Mouse (Mus musculus) embryonic facial prominence, embryonic 11.5 days (tissue): ENCODE measurements around the gene Cpa2. TPM values are rescaled to one million over a fixed set of nuclear protein-coding genes. Genes with fewer than 3 reads are reported as not detected.

Experiments
- ATAC-seq: fragments of 200-750 bp; cut with Nextera tagmentation; replicated peaks from 2 replicates; pipeline ENCODE4 v1.8.0; 2017; ENCODE audit warnings: low read depth; ENCODE audit not compliant: insufficient number of reproducible peaks, low FRiP score, low TSS enrichment
- DNase-seq: peaks from one replicate; pipeline ENCODE4 v3.0.0-alpha.2; 2015; ENCODE audit warnings: low spot score
- H3K27ac ChIP-seq: fragments of 300-500 bp; sonication (generic); replicated peaks from 2 replicates; pipeline ENCODE4 v1.5.1; 2014; ENCODE audit warnings: mild to moderate bottlenecking, low read depth, low read length, control low read depth
- H3K27me3 ChIP-seq: fragments of 300-500 bp; sonication (generic); 2 replicates; pipeline ENCODE4 v1.6.1; 2014; ENCODE audit warnings: mild to moderate bottlenecking, low read length, moderate library complexity, mixed read lengths; ENCODE audit not compliant: control insufficient read depth, insufficient read depth
- H3K36me3 ChIP-seq: fragments of 300-500 bp; sonication (generic); replicated peaks from 2 replicates; pipeline ENCODE4 v1.6.1; 2014; ENCODE audit warnings: low read depth, mild to moderate bottlenecking, low read length, moderate library complexity, mixed read lengths; ENCODE audit not compliant: control insufficient read depth, insufficient read depth
- H3K4me1 ChIP-seq: fragments of 300-500 bp; sonication (generic); 2 replicates; pipeline ENCODE4 v1.6.1; 2014; ENCODE audit warnings: low read length, mixed read lengths; ENCODE audit not compliant: control insufficient read depth, insufficient read depth
- H3K4me2 ChIP-seq: fragments of 300-500 bp; sonication (generic); 2 replicates; pipeline ENCODE4 v1.6.1; 2014; ENCODE audit warnings: low read depth, mild to moderate bottlenecking, control low read depth, low read length, moderate library complexity
- H3K4me3 ChIP-seq: fragments of 300-500 bp; sonication (generic); 2 replicates; pipeline ENCODE4 v1.5.1; 2014; ENCODE audit warnings: low read depth, low read length, control low read depth
- H3K9ac ChIP-seq: fragments of 300-500 bp; sonication (generic); replicated peaks from 2 replicates; pipeline ENCODE4 v1.6.1; 2014; ENCODE audit warnings: mild to moderate bottlenecking, control low read depth, low read length
- H3K9me3 ChIP-seq: fragments of 300-500 bp; sonication (generic); replicated peaks from 2 replicates; pipeline ENCODE4 v1.6.1; 2016; ENCODE audit warnings: mild to moderate bottlenecking, low read length, inconsistent platforms, mixed read lengths; ENCODE audit not compliant: control insufficient read depth
- WGBS: fragments of 180-500 bp; shearing (Covaris S2); extraction: QIAGEN DNeasy Blood & Tissue Kit; methylation state at CpG from one replicate; pipeline ENCODE4 v1.1.7; 2014; 5-methylcytosine and 5-hydroxymethylcytosine counted together
- polyA plus RNA-seq: library from polyadenylated mRNA; unstranded; fragments of >200 nt; fragmentation: Nextera tagmentation; extraction: Ambion mirVana; gene quantifications from 2 replicates; pipeline ENCODE4 v1.2.1, GENCODE M21; 2014

Cpa2 gene
- polyA plus RNA-seq, 1 experiment from 2014 or later, result 9.1 TPM

GRCm38 (mm10) chr6:30556080-30556479, 14.7 kb downstream of the Cpa2 start:
- no peak overlapping the region for H3K4me3 ChIP-seq
- no peak overlapping the region for H3K4me2 ChIP-seq
- no peaks in the 10 kb centered on the region for H3K36me3 ChIP-seq
- no peak overlapping the region for H3K9ac ChIP-seq
- no peaks in the 10 kb centered on the region for H3K27me3 ChIP-seq
- no peak for DNase-seq
- WGBS, result 13% methylated on average over 4 of the region's 9 CpGs
- no peaks in the 10 kb centered on the region for H3K9me3 ChIP-seq
- H3K4me1 ChIP-seq, result no peaks in the 10 kb centered on the region
- no peak overlapping the region for H3K27ac ChIP-seq
- ATAC-seq, result no peak

GRCm38 (mm10) chr6:30559726-30560125, 18.3 kb downstream of the Cpa2 start:
- no peak overlapping the region for H3K4me2 ChIP-seq
- 56% methylated on average over 1 of the region's 1 CpGs for WGBS
- H3K27ac ChIP-seq, result no peak overlapping the region
- no peaks in the 10 kb centered on the region for H3K4me1 ChIP-seq
- H3K27me3 ChIP-seq, result no peaks in the 10 kb centered on the region
- no peak overlapping the region for H3K4me3 ChIP-seq
- H3K36me3 ChIP-seq, result no peaks in the 10 kb centered on the region
- H3K9ac ChIP-seq, result no peak overlapping the region
- H3K9me3 ChIP-seq, result no peaks in the 10 kb centered on the region
- DNase-seq (no peak), ATAC-seq (no peak)

GRCm38 (mm10) chr6:30562132-30562531, 20.8 kb downstream of the Cpa2 start:
- 77% methylated on average over 4 of the region's 4 CpGs for WGBS
- no peak overlapping the region for H3K9ac ChIP-seq
- H3K27me3 ChIP-seq, result no peaks in the 10 kb centered on the region
- no peaks in the 10 kb centered on the region for H3K9me3 ChIP-seq
- no peak for ATAC-seq
- no peak for DNase-seq
- H3K4me3 ChIP-seq, result no peak overlapping the region
- no peaks in the 10 kb centered on the region for H3K36me3 ChIP-seq
- no peak overlapping the region for H3K4me2 ChIP-seq
- H3K4me1 ChIP-seq, result no peaks in the 10 kb centered on the region
- no peak overlapping the region for H3K27ac ChIP-seq

- Histone ChIP-seq H3K27ac (no peak overlapping the region), H3K4me3 (no peak overlapping the region), H3K4me1 (no peaks in the 10 kb centered on the region), H3K4me2 (no peak overlapping the region), H3K36me3 (no peaks in the 10 kb centered on the region), H3K9me3 (no peaks in the 10 kb centered on the region), H3K9ac (no peak overlapping the region), H3K27me3 (no peaks in the 10 kb centered on the region)
- DNase-seq, result no peak
- ATAC-seq, result no peak
- 87% methylated on average over 6 of the region's 6 CpGs for WGBS
Observed at GRCm38 (mm10) chr6:30563575-30563974, 22.2 kb downstream of the Cpa2 start.

- Histone ChIP-seq H3K9ac (no peak overlapping the region), H3K4me2 (no peak overlapping the region), H3K4me3 (no peak overlapping the region), H3K9me3 (no peaks in the 10 kb centered on the region), H3K27me3 (no peaks in the 10 kb centered on the region), H3K36me3 (no peaks in the 10 kb centered on the region), H3K4me1 (no peaks in the 10 kb centered on the region), H3K27ac (no peak overlapping the region)
- no peak for DNase-seq
- ATAC-seq, result no peak
- 91% methylated on average over 6 of the region's 6 CpGs for WGBS
Observed at GRCm38 (mm10) chr6:30564051-30564450, 22.7 kb downstream of the Cpa2 start.

GRCm38 (mm10) chr6:30568069-30568468, 26.7 kb downstream of the Cpa2 start, which contains the start of gene Cpa4:
Cpa4 (plus strand) TSS chr6:30568369.
- WGBS, result 84% methylated on average over 5 of the region's 5 CpGs
- H3K9me3 ChIP-seq, result no peaks in the 10 kb centered on the region
- H3K9ac ChIP-seq, result no peak within 1 kb of the TSS
- no peaks in the 10 kb centered on the region for H3K27me3 ChIP-seq
- no peak for ATAC-seq
- no peaks in the 10 kb centered on the region for H3K4me1 ChIP-seq
- no peak within 1 kb of the TSS for H3K4me3 ChIP-seq
- no peak for DNase-seq
- H3K27ac ChIP-seq, result no peak within 1 kb of the TSS
- H3K36me3 ChIP-seq, result no peaks in the 10 kb centered on the region
- no peak within 1 kb of the TSS for H3K4me2 ChIP-seq

- Histone ChIP-seq H3K36me3 (no peaks in the 10 kb centered on the region), H3K4me3 (no peak overlapping the region), H3K4me2 (no peak overlapping the region), H3K9ac (no peak overlapping the region), H3K27ac (no peak overlapping the region), H3K27me3 (no peaks in the 10 kb centered on the region), H3K9me3 (no peaks in the 10 kb centered on the region), H3K4me1 (no peaks in the 10 kb centered on the region)
- DNase-seq (no peak), ATAC-seq (no peak)
- WGBS, result 92% methylated on average over 10 of the region's 10 CpGs
Observed at GRCm38 (mm10) chr6:30569331-30569730, 27.9 kb downstream of the Cpa2 start.

- Histone ChIP-seq H3K9ac (no peak overlapping the region), H3K27me3 (no peaks in the 10 kb centered on the region), H3K4me3 (no peak overlapping the region), H3K27ac (no peak overlapping the region), H3K36me3 (no peaks in the 10 kb centered on the region), H3K4me1 (no peaks in the 10 kb centered on the region), H3K9me3 (no peaks in the 10 kb centered on the region), H3K4me2 (no peak overlapping the region)
- DNase-seq (no peak), ATAC-seq (no peak)
- whole genome bisulfite sequencing, result 94% methylated on average over 5 of the region's 5 CpGs
Observed at GRCm38 (mm10) chr6:30570012-30570411, 28.6 kb downstream of the Cpa2 start.
